Mouse (Mus musculus) skeletal muscle tissue, adult 2 months (tissue): ENCODE measurements around the gene Unc13d.
"Not testable (repeated sequence)": the region's sequence is repeated elsewhere in the genome, so short reads cannot be mapped to it uniquely, and the experiment has no call there.

Source experiments
- DNase-seq: peaks from one replicate; pipeline ENCODE4 v3.0.0-alpha.2; 2012; ENCODE audit warnings: low read depth, low spot score

Unc13d gene

DNA sequence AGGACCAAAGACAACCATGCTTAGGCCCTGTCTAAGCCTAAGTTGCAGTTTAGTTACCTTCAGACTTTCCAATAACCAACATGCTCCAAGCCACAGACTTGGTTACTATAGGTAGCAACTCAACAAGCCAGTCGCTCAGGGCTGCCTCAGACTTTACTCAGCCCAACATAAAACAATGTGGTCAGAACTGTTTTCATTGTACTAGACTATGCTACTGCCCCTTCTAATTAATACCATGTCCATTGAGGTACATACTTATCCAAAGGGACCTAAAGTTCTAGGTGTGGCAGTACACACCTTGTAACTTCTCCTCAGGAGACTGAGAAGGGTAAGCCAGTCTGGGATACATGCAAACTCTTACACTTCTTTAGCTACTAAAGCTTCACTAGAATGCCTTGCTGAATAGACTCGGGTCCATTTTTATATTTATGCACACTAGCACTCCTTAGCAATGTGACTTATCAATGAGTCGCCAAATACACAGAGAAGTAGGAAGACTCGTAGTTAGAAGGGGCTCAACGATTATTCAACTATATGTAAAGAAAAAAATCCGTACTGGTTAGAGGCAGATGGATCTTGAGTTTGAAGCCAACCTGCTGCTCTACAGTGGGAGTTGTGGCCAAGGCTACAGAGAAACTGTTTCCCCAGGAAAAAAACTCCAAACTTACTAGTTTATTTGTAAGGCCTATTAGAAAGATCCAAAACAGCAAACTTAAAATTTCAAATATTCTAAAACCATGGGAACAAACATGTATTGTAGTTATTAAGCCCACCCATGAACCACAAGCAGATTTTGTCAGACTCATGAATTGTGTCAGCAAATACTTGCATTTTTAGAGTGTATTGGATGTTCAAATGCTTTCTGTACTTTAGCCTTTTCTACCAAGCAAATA, 56.2 kb downstream of the Unc13d start:
- DNase-seq, result no peak

DNA sequence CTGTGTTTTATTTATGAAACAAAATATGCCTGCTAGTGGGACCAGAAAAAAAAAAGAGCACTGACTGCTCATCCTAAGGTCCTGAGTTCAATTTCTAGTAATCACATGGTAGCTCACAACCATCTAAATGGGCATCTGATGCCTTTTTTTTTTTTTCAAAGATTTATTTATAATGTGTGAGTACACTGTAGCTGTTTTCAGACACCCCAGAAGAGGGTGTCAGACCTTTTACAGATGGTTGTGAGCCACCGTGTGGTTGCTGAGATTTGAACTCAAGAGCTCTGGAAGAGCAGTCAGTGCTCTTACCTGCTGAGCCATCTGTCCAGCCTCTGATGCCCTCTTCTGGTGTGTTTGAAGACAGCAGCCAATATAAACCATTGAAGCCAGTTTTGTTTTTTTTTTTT, 57.2 kb downstream of the Unc13d start:
- no peak for DNase-seq

DNA sequence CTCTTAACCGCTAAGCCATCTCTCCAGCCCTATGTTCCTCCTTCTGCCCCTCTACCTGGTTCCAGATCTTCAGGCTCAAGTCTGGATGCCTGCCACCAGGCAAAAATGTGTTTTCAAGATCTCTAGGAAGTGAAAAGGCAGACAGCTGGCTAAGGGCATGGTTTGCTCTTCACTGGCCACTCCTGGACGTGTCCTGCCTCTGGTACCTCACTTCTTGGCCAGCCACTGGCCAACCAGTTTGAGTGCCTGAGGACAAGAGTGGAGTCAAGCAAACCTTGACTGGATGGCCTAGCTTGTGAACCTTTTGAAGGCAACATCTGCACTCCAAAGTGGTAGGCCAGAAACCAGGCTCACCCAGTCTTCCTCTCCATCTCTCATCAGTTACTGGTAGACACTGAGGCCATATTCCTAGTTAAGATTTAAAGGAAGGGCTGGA, 57.8 kb downstream of the Unc13d start:
- no peak for DNase-seq

- DNase-seq, result no peak
These were observed 58.4 kb downstream of the Unc13d start for GRCm38 (mm10) chr11:116019360-116019791.

GRCm38 (mm10) chr11:116018867-116019266, 58.9 kb downstream of the Unc13d start:
- DNase-seq, result not testable (repeated sequence)

GRCm38 (mm10) chr11:116018106-116018505, 59.7 kb downstream of the Unc13d start:
- DNase-seq, result no peak

GRCm38 (mm10) chr11:116014821-116015220, 62.9 kb downstream of the Unc13d start:
- no peak for DNase-seq

DNA sequence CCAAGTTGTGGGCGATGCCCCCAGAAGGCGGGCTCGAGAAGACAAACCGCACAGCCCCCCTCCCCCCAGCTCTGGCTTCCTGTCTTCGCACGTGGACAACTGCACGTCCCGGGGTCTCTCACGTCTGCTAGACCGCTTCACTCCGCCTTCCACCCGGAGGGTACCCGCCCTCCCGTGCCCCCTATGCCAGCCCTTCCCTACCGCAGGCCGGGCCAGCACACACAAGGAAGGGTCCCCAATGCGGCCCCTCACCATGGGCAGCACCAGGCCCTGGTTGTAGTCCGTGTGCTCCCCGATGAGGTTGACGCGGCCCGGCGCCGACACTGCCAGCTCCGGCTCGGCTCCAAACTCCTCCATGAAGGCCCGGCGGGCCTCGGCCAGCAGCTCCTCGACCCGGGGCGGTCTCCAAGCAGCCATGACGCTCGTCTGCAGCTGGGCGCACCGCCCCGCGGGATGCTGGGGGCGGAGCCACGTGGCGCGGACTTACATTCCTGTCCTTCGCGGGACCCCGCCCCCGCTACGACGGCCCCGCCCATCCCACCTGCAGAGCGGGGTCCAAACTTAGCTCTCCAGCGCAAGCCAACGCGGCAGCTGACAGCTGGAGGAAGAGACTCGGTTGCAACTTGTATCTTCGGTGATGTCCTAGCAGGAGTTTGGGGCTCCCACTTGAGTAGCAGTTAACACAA, 65.4 kb downstream of the Unc13d start, which contains the start of gene Galk1:
Gene Galk1 (minus strand): TSS at position 458 of the 686 bp plus-strand sequence.
- DNase-seq, result peak; percentile 82
